Mouse (Mus musculus): Measurements from ENCODE around the gene Serpind1.

Gene Serpind1

GRCm38 (mm10) chr16:17346766-17347165 is 15.6 kb downstream of the Serpind1 start:
- DNase-seq (ENCODE audit: low spot score in 2 of 2), result no peak

- DNase-seq (ENCODE audit: low spot score in 2 of 2), result no peak
These were observed 24.9 kb downstream of the Serpind1 start for GRCm38 (mm10) chr16:17356031-17356430.

GRCm38 (mm10) chr16:17358787-17359186 is 27.6 kb downstream of the Serpind1 start:
- no peak for DNase-seq (ENCODE audit: low spot score in 2 of 2)

- DNase-seq (ENCODE audit: low spot score in 2 of 2), result no peak
These were observed 51.1 kb downstream of the Serpind1 start for GRCm38 (mm10) chr16:17382306-17382705.

GRCm38 (mm10) chr16:17383594-17384326 is 52.6 kb downstream of the Serpind1 start:
- DNase-seq (ENCODE audit: low spot score in 2 of 2), result no peak

- no peak for DNase-seq (ENCODE audit: low spot score in 2 of 2)
These were observed 61.6 kb downstream of the Serpind1 start for GRCm38 (mm10) chr16:17392784-17393183.

Measured in spleen, postnatal 36 days (tissue).